Mouse (Mus musculus) hematopoietic stem cell, adult 5-6 weeks (primary cell): ENCODE data around the gene Saxo2. TPM values are rescaled to one million over a fixed set of nuclear protein-coding genes. Genes with fewer than 3 reads are reported as not detected.

Source experiments
- total RNA-seq: library from RNA; stranded (forward); fragments of 172-1452, 232-1000 nt; gene quantifications from 2 replicates; pipeline ENCODE4 v1.2.3, GENCODE M21; 2017

Gene Saxo2
- total RNA-seq, 1 experiment from 2014 or later = 0.55 TPM

Other genes starting within 250 kb of the Saxo2 start
- 23.8 and 34.4 TPM in 2 replicates for gene Efl1, start 86 bp upstream of the Saxo2 start, total RNA-seq
- 10.7 and 11.7 TPM in 2 replicates for gene Mex3b, start 218.8 kb upstream of the Saxo2 start, total RNA-seq